Mouse (Mus musculus): ENCODE measurements around the gene Spc24.

Spc24 gene

GRCm38 (mm10) chr9:21748491-21748890, 11.6 kb downstream of the Spc24 start:
- DNase-seq, result no peak

GRCm38 (mm10) chr9:21748033-21748432, 12.1 kb downstream of the Spc24 start:
- no peak for DNase-seq

GRCm38 (mm10) chr9:21747238-21747774, 12.8 kb downstream of the Spc24 start:
- no peak for DNase-seq

- no peak for DNase-seq
Measured at GRCm38 (mm10) chr9:21741514-21741913, 18.6 kb downstream of the Spc24 start.

- DNase-seq, result no peak
Measured at GRCm38 (mm10) chr9:21740427-21740826, 19.7 kb downstream of the Spc24 start.

GRCm38 (mm10) chr9:21738776-21739175, 21.3 kb downstream of the Spc24 start:
- DNase-seq, result no peak

- no peak for DNase-seq
Measured at GRCm38 (mm10) chr9:21737188-21737587, 22.9 kb downstream of the Spc24 start.

GRCm38 (mm10) chr9:21736580-21736979, 23.5 kb downstream of the Spc24 start:
- no peak for DNase-seq

- DNase-seq, result no peak
Measured at GRCm38 (mm10) chr9:21735126-21735525, 25.0 kb downstream of the Spc24 start.

- no peak for DNase-seq
Measured at GRCm38 (mm10) chr9:21733989-21734388, 26.1 kb downstream of the Spc24 start.

- DNase-seq, result no peak
Measured at GRCm38 (mm10) chr9:21733446-21733845, 26.7 kb downstream of the Spc24 start.

- no peak for DNase-seq
Measured at GRCm38 (mm10) chr9:21732288-21732687, 27.8 kb downstream of the Spc24 start.

GRCm38 (mm10) chr9:21729264-21729663, 30.8 kb downstream of the Spc24 start:
- DNase-seq, result no peak

GRCm38 (mm10) chr9:21728261-21728832, 31.8 kb downstream of the Spc24 start:
- DNase-seq, result no peak

- DNase-seq, result no peak
Measured at GRCm38 (mm10) chr9:21726218-21726975, 33.7 kb downstream of the Spc24 start.

GRCm38 (mm10) chr9:21725224-21726121, 34.6 kb downstream of the Spc24 start:
- no peak for DNase-seq

- DNase-seq, result peak; percentile 87
Measured at GRCm38 (mm10) chr9:21724147-21724536, 36.0 kb downstream of the Spc24 start.

- DNase-seq, result peak; percentile 76
Measured at GRCm38 (mm10) chr9:21723377-21724146, 36.5 kb downstream of the Spc24 start, which contains the start of gene Ldlr. Gene Ldlr, plus strand, starts transcription at chr9:21723483.

GRCm38 (mm10) chr9:21721036-21721435, 39.1 kb downstream of the Spc24 start:
- no peak for DNase-seq

GRCm38 (mm10) chr9:21717015-21717414, 43.1 kb downstream of the Spc24 start:
- no peak for DNase-seq

- DNase-seq, result no peak
Measured at GRCm38 (mm10) chr9:21715298-21715697, 44.8 kb downstream of the Spc24 start.

GRCm38 (mm10) chr9:21709340-21709739, 50.8 kb downstream of the Spc24 start:
- no peak for DNase-seq

Measured in right cerebral cortex, postnatal 14 days (tissue).